Mouse (Mus musculus) embryonic facial prominence, embryonic 14.5 days (tissue): Measurements from ENCODE around the gene Ctso. TPM values are rescaled to one million over a fixed set of nuclear protein-coding genes. Genes with fewer than 3 reads are reported as not detected.

ENCODE experiments used
- ATAC-seq: fragments of 200-750 bp; cut with Nextera tagmentation; 2 replicates; pipeline ENCODE4 v1.8.0; 2017; ENCODE audit warnings: low read depth, moderate number of reproducible peaks, moderate TSS enrichment
- DNase-seq: peaks from one replicate; pipeline ENCODE4 v3.0.0-alpha.2; 2015; ENCODE audit warnings: low spot score
- H3K27ac ChIP-seq: fragments of 300-500 bp; sonication (generic); replicated peaks from 2 replicates; pipeline ENCODE4 v1.5.1; 2014; ENCODE audit warnings: low read depth, mild to moderate bottlenecking, low read length, moderate library complexity
- H3K27me3 ChIP-seq: fragments of 300-500 bp; sonication (generic); replicated peaks from 2 replicates; pipeline ENCODE4 v1.6.1; 2014; ENCODE audit warnings: low read length; ENCODE audit not compliant: control insufficient read depth, insufficient read depth
- H3K36me3 ChIP-seq: fragments of 300-500 bp; sonication (generic); 2 replicates; pipeline ENCODE4 v1.6.1; 2014; ENCODE audit warnings: low read length, mixed read lengths; ENCODE audit not compliant: control insufficient read depth, insufficient read depth
- H3K4me1 ChIP-seq: fragments of 300-500 bp; sonication (generic); 2 replicates; pipeline ENCODE4 v1.6.1; 2014; ENCODE audit warnings: antibody characterized with exemption, low read length; ENCODE audit not compliant: control insufficient read depth, insufficient read depth
- H3K4me2 ChIP-seq: fragments of 300-500 bp; sonication (generic); 2 replicates; pipeline ENCODE4 v1.6.1; 2014; ENCODE audit warnings: low read depth, mild to moderate bottlenecking, low read length, moderate library complexity, mixed read lengths
- H3K4me3 ChIP-seq: fragments of 300-500 bp; sonication (generic); 2 replicates; pipeline ENCODE4 v1.5.1; 2014; ENCODE audit warnings: low read depth, mild to moderate bottlenecking, low read length
- H3K9ac ChIP-seq: fragments of 300-500 bp; sonication (generic); 2 replicates; pipeline ENCODE4 v1.6.1; 2014; ENCODE audit warnings: low read depth, mild to moderate bottlenecking, low read length, moderate library complexity, mixed read lengths
- H3K9me3 ChIP-seq: fragments of 300-500 bp; sonication (generic); 2 replicates; pipeline ENCODE4 v1.6.1; 2016; ENCODE audit warnings: low read length; ENCODE audit not compliant: control insufficient read depth
- WGBS: fragments of 180-500 bp; shearing (Covaris S2); extraction: QIAGEN DNeasy Blood & Tissue Kit; methylation state at CpG from one replicate; pipeline ENCODE4 v1.1.7; 2014; 5-methylcytosine and 5-hydroxymethylcytosine counted together
- polyA plus RNA-seq: library from polyadenylated mRNA; unstranded; fragments of >200 nt; fragmentation: Nextera tagmentation; extraction: Ambion mirVana; gene quantifications from 2 replicates; pipeline ENCODE4 v1.2.1, GENCODE M21; 2014

Gene Ctso
- polyA plus RNA-seq, 1 experiment from 2014 or later: 13.3 TPM

DNA sequence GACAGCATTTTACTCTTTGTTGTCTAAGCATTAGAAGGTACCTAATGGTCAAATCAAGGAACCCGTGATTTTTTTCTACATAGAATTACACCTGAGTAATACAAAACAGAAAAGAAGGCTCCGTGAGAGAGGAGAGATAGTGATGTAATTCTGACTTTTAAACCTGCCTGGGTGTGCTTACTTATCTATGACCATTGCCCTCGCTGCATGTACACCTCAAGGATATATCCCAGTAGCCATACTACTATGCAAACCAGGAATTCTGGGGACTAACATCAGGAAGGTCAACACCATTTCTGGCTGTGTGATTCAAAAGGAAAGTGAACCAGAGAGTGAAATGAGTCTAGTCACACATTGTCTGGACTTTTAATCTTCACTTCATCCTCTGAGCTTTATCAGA lies 9.9 kb downstream of the Ctso start:
- H3K9me3 ChIP-seq: no peaks in the 10 kb centered on the region
- no peak overlapping the region for H3K27ac ChIP-seq
- H3K4me3 ChIP-seq: no peak overlapping the region
- ATAC-seq (no peak), DNase-seq (no peak)
- no peak overlapping the region for H3K4me2 ChIP-seq
- H3K9ac ChIP-seq: no peak overlapping the region
- H3K4me1 ChIP-seq: no peaks in the 10 kb centered on the region
- H3K36me3 ChIP-seq: no peaks in the 10 kb centered on the region
- no peaks in the 10 kb centered on the region for H3K27me3 ChIP-seq
- WGBS: 90% methylated on average over 3 of the region's 3 CpGs

DNA sequence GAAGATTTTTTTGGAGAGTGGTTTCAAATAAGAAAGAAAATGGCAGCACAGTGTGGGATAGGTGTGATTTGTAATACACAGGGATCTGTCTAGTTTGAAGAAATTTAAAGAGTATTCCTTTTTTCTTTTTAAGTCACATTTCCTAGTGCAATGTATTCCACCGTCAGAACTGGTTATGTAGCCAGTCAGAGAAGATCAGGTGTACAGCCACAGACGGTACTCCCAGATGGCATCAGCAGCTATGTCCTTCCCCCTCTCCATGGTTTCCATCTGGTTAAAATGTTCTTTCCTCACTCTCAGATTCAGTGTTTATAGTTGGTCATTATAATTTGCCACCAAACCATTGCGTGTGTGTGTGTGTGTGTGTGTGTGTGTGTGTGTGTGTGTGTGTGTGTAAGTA lies 10.7 kb downstream of the Ctso start:
- Histone ChIP-seq H3K9me3 (no peaks in the 10 kb centered on the region), H3K4me3 (no peak overlapping the region), H3K27ac (no peak overlapping the region), H3K4me1 (no peaks in the 10 kb centered on the region), H3K4me2 (no peak overlapping the region), H3K36me3 (no peaks in the 10 kb centered on the region), H3K9ac (no peak overlapping the region), H3K27me3 (no peaks in the 10 kb centered on the region)
- ATAC-seq (no peak), DNase-seq (no peak)
- WGBS: 83% methylated on average over 3 of the region's 3 CpGs

DNA sequence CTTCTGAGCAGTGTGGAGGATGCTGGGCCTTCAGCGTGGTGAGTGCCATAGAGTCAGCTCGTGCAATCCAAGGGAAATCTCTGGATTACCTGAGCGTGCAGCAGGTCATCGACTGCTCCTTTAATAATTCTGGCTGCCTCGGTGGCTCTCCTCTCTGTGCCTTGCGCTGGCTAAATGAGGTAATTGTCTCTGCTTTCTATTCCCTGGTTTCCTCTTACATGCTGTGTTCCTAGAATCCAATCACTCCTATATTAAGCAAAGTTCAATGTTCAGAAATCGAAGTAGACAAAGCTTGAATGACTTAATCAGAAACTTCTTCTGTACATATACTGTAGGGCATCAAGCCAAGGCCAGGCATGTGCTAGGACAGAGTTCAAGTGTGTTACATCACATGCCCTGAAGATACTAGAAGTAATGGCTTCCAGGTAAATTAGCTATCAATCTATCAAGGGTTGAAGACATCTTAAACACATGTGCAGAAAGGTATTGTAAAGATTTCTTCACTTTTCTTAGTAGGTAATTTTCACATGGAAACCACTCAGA lies 12.5 kb downstream of the Ctso start:
- DNase-seq: no peak
- ATAC-seq: no peak
- H3K9ac ChIP-seq: no peak overlapping the region
- no peaks in the 10 kb centered on the region for H3K4me1 ChIP-seq
- H3K36me3 ChIP-seq: no peaks in the 10 kb centered on the region
- no peaks in the 10 kb centered on the region for H3K9me3 ChIP-seq
- H3K4me2 ChIP-seq: no peak overlapping the region
- no peaks in the 10 kb centered on the region for H3K27me3 ChIP-seq
- H3K4me3 ChIP-seq: no peak overlapping the region
- WGBS: 87% methylated on average over 7 of the region's 7 CpGs
- H3K27ac ChIP-seq: no peak overlapping the region

DNA sequence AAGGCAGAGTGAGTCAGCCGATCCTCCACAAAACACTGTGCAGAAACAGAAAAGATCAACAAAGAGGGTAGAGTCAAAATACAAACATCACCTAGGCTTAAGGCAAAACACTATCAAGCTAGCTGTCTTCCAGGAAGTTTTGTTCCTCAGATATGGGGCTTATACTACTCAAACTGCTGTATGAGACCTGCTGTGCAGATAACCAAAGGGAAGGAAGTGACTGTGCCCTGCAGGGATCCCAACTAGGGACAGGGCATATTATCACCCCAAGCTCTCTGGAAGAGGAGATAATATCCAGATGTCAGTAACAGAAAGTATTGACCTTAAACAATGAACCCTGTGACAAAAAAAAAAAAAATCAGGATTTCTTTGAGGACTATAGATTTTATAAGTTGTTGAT lies 16.6 kb downstream of the Ctso start:
- no peaks in the 10 kb centered on the region for H3K27me3 ChIP-seq
- H3K9ac ChIP-seq: no peak overlapping the region
- DNase-seq (no peak), ATAC-seq (no peak)
- WGBS: 71% methylated on average over 1 of the region's 1 CpGs
- no peak overlapping the region for H3K27ac ChIP-seq
- no peaks in the 10 kb centered on the region for H3K4me1 ChIP-seq
- H3K9me3 ChIP-seq: no peaks in the 10 kb centered on the region
- H3K4me3 ChIP-seq: no peak overlapping the region
- H3K36me3 ChIP-seq: no peaks in the 10 kb centered on the region
- H3K4me2 ChIP-seq: no peak overlapping the region

DNA sequence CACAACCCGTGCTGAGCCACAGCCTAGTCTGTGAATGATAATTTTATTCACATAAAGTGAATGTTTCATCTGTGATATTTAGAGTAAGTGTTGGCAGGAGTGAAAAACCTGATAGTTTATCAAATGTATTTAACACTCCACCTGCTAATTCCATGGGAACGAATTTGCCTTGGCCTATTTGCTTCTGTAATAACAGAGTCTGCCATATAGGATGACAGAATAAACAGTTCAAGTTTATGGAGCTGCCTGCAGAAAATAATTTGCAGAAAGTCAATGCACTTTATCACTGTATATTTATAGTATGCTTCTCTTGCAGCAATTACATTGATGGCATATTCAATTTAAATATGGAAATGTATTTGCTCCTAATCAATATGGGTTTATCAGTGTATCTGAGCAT lies 19.4 kb downstream of the Ctso start:
- DNase-seq: no peak
- Histone ChIP-seq H3K9me3 (no peaks in the 10 kb centered on the region), H3K4me1 (no peaks in the 10 kb centered on the region), H3K4me2 (no peak overlapping the region), H3K4me3 (no peak overlapping the region), H3K9ac (no peak overlapping the region), H3K27me3 (no peaks in the 10 kb centered on the region), H3K27ac (no peak overlapping the region), H3K36me3 (no peaks in the 10 kb centered on the region)
- 80% methylated on average over 2 of the region's 2 CpGs for WGBS
- no peak for ATAC-seq

DNA sequence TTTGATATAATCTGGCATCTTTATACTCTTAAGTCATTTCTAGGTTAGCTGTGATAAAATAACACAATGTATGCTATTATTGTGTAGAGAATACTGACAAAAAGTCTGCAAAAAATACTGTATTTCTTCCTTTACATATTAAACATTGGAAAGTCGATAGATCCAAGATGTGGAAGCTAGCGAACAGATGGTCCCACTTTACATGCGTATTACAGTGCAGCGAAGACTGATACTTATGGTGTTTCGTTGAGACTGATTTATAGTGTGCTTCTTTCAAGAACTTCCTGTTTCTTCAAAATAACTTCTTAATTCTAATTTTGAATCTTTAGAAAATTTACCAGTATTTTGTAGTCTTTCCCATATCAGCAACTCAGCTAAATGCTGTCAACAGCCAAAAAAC lies 25.1 kb downstream of the Ctso start:
- H3K27me3 ChIP-seq: no peaks in the 10 kb centered on the region
- H3K9ac ChIP-seq: no peak overlapping the region
- DNase-seq: no peak
- H3K27ac ChIP-seq: no peak overlapping the region
- no peak overlapping the region for H3K4me2 ChIP-seq
- H3K4me3 ChIP-seq: no peak overlapping the region
- H3K36me3 ChIP-seq: no peaks in the 10 kb centered on the region
- no peaks in the 10 kb centered on the region for H3K4me1 ChIP-seq
- no peaks in the 10 kb centered on the region for H3K9me3 ChIP-seq
- WGBS: 71% methylated on average over 5 of the region's 5 CpGs
- ATAC-seq: no peak

DNA sequence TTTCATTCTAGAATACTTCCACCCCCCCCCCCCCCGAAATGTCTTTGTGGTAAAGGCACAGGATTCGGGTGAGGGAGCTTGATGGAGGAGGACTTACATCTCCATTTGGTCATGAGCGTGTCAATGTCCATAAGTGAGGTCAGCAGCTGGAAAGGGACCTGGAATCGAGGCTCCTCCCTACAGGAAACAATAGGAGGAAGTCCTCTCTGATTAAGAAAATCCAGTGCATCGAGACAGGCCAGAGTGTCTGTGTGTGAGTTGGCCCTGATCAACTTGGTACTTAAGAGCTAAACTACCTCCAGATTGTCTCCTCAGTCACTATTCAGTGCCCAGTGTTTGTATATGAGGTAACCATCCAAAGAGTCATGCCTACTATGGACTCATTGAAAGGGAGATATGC lies 28.9 kb downstream of the Ctso start:
- Histone ChIP-seq H3K9me3 (no peaks in the 10 kb centered on the region), H3K4me3 (no peak overlapping the region), H3K9ac (no peak overlapping the region), H3K27me3 (no peaks in the 10 kb centered on the region), H3K4me2 (no peak overlapping the region), H3K27ac (no peak overlapping the region), H3K4me1 (no peaks in the 10 kb centered on the region), H3K36me3 (no peaks in the 10 kb centered on the region)
- WGBS: 78% methylated on average over 5 of the region's 5 CpGs
- no peak for DNase-seq
- no peak for ATAC-seq

DNA sequence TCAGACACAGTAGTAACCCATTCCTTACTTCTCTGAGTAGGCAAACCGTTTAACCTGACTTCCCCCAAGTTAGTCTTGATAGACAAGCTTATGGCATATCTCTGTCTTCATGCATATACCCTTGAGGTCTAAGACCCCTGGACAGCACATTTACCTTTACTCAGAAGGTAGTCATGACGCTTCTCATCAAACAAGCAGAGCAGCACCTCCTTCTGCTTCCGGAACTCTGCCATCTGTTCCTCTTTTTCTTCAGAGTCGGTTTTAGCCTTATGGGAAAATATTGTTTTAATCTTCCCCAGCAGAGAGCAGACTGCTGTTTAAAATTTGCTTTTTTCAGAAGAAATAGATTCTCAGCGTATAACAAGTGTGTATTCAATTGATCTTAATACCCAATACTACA lies 31.4 kb downstream of the Ctso start:
- DNase-seq: no peak
- Histone ChIP-seq H3K9ac (no peak overlapping the region), H3K27ac (no peak overlapping the region), H3K4me2 (no peak overlapping the region), H3K27me3 (no peaks in the 10 kb centered on the region), H3K4me3 (no peak overlapping the region), H3K4me1 (no peaks in the 10 kb centered on the region), H3K36me3 (no peaks in the 10 kb centered on the region), H3K9me3 (no peaks in the 10 kb centered on the region)
- no peak for ATAC-seq
- 56% methylated on average over 5 of the region's 5 CpGs for WGBS

DNA sequence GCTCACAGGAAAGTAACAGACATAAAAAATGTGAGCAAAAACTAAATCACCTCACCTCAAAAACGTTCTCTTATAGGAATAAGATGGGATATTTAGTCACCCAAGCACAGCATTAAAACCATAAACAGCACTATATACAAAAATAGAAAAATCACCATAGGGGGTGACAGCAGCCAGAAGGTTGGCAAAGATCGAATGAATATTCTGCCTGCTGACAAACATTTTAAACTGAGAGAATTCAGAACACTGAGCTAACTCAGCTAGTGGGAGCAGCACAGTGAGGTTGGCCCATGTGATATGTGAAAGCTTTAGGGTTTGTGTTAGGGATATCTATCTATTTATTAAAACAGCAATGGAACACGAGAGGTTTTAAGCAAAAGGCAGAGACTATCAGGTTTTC lies 32.2 kb downstream of the Ctso start:
- WGBS: 66% methylated on average over 3 of the region's 3 CpGs
- no peak for ATAC-seq

More for the DNA sequence above, 32.2 kb downstream of the Ctso start:
- Histone ChIP-seq H3K4me2 (no peak overlapping the region), H3K9ac (no peak overlapping the region), H3K36me3 (no peaks in the 10 kb centered on the region), H3K9me3 (no peaks in the 10 kb centered on the region), H3K4me3 (no peak overlapping the region), H3K27me3 (no peaks in the 10 kb centered on the region), H3K27ac (no peak overlapping the region), H3K4me1 (no peaks in the 10 kb centered on the region)
- DNase-seq: no peak
